Mouse (Mus musculus) cortical plate, adult 2 months (tissue): ENCODE data around the gene Eps8l3.

Source experiments
- CTCF ChIP-seq: fragments of 200-500 bp; IDR thresholded peaks from 2 replicates; pipeline ENCODE4 v1.5.1; 2011; ENCODE audit warnings: mild to moderate bottlenecking, control low read depth, low read length; ENCODE audit not compliant: insufficient read depth; ENCODE audit errors: extremely low read depth
- POLR2A ChIP-seq: fragments of 200-500 bp; IDR thresholded peaks from 2 replicates; pipeline ENCODE4 v1.6.1; 2011; ENCODE audit warnings: mild to moderate bottlenecking, low read length, control low read depth; ENCODE audit not compliant: insufficient read depth; ENCODE audit errors: extremely low read depth

DNA sequence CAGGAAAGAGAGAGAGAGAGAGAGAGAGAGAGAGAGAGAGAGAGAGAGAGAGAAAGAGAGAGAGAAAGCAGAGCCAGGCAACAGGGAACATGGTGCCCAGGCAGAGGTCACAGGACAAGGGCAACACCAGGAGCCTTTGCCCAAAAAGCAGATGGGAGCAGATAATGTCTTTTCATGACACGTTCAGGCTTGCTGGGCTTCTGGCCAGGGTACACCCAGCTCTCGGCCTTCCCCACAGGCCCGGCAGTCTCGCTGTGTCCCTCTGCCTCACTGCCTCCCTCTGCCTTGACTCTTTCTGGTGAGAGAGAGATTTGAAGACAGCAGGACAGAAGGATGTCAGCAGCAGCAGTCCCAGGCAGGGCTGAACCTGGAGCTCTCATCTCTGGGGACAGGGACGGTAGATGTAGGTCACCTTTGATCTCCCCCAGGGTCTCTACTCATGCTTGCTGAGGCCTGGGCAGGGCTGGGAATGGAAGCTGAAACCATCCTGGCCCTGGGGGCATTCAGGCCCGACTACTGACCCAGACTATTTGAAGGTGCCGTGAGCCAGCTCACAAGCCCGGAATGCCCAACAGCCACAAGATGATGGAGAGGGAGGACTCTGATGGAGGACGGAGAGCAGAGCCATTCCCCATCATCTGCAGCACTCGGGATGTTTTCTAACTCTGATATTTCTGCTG is 45.0 kb upstream of the Eps8l3 start:
- TF ChIP-seq POLR2A, result no peak
- no peak for TF ChIP-seq CTCF
